Mouse (Mus musculus): ENCODE data around the gene Kctd20. TPM values are rescaled to one million over a fixed set of nuclear protein-coding genes. Genes with fewer than 3 reads are reported as not detected.

Gene Kctd20
- polyA plus RNA-seq, 1 experiment from 2014 or later, result 60.0 TPM

DNA sequence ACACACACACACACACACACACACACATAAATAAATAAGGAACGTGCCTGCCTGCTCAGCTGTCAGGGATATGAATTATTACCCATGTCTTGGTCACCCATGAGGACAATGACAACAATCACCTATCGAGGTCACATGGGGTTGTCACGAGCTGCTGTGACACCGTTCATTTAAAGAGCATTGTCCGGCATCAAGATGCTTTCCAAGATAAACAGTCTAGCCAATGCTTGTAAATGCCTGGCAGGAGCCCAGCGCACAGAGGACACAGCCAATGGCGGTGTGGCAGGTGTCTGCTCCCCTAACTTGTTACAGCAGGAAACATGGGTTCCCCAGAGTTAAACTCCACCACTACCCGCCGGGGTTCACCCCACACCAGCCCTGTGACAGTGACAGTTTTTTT is 23.7 kb upstream of the Kctd20 start:
- Histone ChIP-seq H3K27me3 (ENCODE audit: control insufficient read depth, insufficient read depth, low read length) (no peaks in the 10 kb centered on the region), H3K9ac (ENCODE audit: low read depth, low read length) (no peak overlapping the region), H3K4me1 (ENCODE audit: control insufficient read depth, insufficient read depth, low read length) (peaks cover 3% of the 10 kb centered on the region), H3K4me2 (no peak overlapping the region), H3K36me3 (ENCODE audit: control insufficient read depth, insufficient read depth, low read length) (no peaks in the 10 kb centered on the region), H3K4me3 (ENCODE audit: low read depth, low read length) (no peak overlapping the region), H3K27ac (ENCODE audit: low read depth, low read length) (no peak overlapping the region), H3K9me3 (replicated peaks; ENCODE audit: control insufficient read depth, low read length) (no peaks in the 10 kb centered on the region)
- no peak for ATAC-seq (replicated peaks; ENCODE audit: insufficient number of reproducible peaks, low FRiP score, low TSS enrichment)
- WGBS (ENCODE audit: insufficient replicate concordance), result 80% methylated on average over 9 of the region's 9 CpGs

DNA sequence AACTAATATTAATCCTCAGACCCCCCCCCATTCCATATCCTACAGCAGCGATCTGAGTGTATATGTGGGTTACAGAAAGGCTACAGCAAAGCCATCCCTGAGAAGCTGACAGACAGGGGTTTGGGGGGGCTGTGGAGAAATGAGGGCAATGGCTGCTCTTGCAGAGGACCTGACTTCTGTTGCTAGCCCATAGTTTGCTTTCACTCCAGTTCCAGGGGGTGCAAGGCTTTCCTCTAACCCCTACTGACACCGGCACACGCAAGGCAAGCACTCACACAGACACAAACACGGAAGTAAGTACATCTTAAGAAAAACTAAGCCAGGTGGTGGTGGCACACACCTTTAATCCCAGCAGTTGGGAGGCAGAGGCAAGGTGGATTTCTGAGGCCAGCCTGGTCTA is 22.4 kb upstream of the Kctd20 start:
- H3K27ac ChIP-seq (ENCODE audit: low read depth, low read length), result no peak overlapping the region
- H3K4me2 ChIP-seq, result no peak overlapping the region
- peaks cover 6% of the 10 kb centered on the region for H3K4me1 ChIP-seq (ENCODE audit: control insufficient read depth, insufficient read depth, low read length)
- H3K9me3 ChIP-seq (replicated peaks; ENCODE audit: control insufficient read depth, low read length), result no peaks in the 10 kb centered on the region
- no peak for ATAC-seq (replicated peaks; ENCODE audit: insufficient number of reproducible peaks, low FRiP score, low TSS enrichment)
- WGBS (ENCODE audit: insufficient replicate concordance), result 92% methylated on average over 4 of the region's 4 CpGs
- no peaks in the 10 kb centered on the region for H3K27me3 ChIP-seq (ENCODE audit: control insufficient read depth, insufficient read depth, low read length)
- H3K36me3 ChIP-seq (ENCODE audit: control insufficient read depth, insufficient read depth, low read length), result no peaks in the 10 kb centered on the region
- H3K9ac ChIP-seq (ENCODE audit: low read depth, low read length), result no peak overlapping the region
- no peak overlapping the region for H3K4me3 ChIP-seq (ENCODE audit: low read depth, low read length)

DNA sequence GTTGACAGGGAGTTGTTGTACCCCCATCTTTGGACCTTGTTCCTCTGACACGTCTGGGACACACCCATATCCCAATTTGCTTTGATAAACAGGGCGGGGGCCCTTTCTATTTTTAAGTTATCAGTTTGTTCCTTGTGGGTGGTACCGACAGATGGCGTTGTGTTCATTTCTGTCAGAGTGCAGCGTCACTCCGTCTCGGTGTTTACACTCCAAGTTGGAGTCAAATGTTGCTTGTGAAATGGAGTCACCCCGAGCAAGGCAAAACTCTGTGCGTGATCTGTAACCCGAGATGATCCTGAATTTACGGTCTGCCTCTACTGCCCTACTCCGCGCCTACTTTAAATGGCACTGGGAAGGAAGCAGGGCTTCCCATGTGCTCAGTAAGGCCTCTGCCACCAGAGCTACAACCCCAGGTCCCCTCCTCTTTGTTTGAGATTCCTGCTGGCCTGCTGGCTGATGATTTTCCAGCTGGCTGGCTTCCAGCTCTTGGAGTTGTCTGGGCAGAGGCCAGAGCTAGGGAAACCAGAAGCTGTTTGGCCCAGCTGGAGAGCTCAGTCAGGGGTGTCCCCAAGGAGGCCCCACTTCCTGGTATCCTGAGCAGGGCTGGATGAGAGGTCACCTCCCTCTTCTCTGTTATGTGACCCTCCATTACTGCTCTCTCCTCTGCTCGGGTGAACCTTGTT is 21.2 kb upstream of the Kctd20 start:
- no peaks in the 10 kb centered on the region for H3K27me3 ChIP-seq (ENCODE audit: control insufficient read depth, insufficient read depth, low read length)
- H3K4me3 ChIP-seq (ENCODE audit: low read depth, low read length), result no peak overlapping the region
- peak overlapping the region; percentile 33 for H3K4me2 ChIP-seq
- peak overlapping the region; percentile 64 for H3K9ac ChIP-seq (ENCODE audit: low read depth, low read length)
- H3K27ac ChIP-seq (ENCODE audit: low read depth, low read length), result peak overlapping the region; percentile 81
- peaks cover 6% of the 10 kb centered on the region for H3K4me1 ChIP-seq (ENCODE audit: control insufficient read depth, insufficient read depth, low read length)
- peak; percentile 76 for ATAC-seq (replicated peaks; ENCODE audit: insufficient number of reproducible peaks, low FRiP score, low TSS enrichment)
- H3K9me3 ChIP-seq (replicated peaks; ENCODE audit: control insufficient read depth, low read length), result no peaks in the 10 kb centered on the region
- H3K36me3 ChIP-seq (ENCODE audit: control insufficient read depth, insufficient read depth, low read length), result no peaks in the 10 kb centered on the region
- 19% methylated on average over 14 of the region's 14 CpGs for WGBS (ENCODE audit: insufficient replicate concordance)

DNA sequence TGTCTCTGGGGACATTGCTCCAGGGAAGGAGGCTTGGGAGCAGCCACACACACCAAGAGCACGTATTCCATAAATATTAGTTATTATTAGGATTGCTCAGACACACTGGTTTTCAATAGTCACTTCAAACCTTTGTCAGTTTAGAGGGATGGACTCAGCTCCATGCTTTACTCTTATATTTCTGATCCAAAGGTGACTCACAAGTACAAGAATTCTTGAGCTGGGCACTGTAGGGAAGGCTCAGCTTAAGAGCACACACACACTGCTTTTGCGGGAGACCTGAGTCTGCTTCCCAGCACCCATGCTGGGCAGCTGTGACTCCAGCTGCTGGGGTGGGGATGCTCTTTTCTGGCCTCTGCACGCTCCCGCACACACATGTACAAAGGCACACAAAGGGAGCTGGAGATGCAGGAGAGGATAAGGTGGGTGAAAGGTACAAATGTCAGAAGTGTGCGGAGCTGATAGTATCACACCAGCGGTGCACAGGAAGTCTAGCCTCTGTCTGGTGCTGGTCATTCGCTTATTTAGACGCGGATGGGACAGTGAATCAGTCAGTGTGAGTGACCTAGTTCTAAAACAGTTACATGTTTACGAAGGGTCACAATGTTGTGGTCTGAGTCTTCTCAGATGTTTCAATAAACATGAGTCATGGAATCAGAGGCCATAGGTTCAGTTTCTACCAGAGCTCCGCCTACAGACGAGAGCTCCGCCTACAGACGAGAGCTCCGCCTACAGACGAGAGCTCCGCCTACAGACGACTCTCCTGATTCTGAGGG is 20.1 kb upstream of the Kctd20 start:
- 85% methylated on average over 18 of the region's 18 CpGs for WGBS (ENCODE audit: insufficient replicate concordance)
- H3K4me1 ChIP-seq (ENCODE audit: control insufficient read depth, insufficient read depth, low read length), result peaks cover 6% of the 10 kb centered on the region

DNA sequence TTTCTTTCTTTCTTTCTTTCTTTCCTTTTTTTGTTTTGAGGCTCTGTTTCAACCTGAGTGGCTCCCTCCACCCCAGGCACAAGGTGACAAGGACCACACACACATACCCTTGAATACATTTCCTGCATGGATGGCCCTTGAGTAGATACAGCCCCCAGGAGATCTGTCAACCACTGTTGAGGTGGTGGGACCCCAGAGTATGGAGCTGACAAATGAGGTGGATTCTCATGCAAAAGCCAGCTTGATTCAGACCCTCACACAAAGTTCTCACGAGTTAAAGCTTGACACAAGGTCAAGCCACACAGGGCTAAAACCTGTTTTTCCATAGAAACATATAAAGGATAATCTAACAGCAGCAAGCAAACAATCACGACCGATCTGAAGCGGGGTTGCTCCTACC is 19.5 kb upstream of the Kctd20 start:
- no peak overlapping the region for H3K4me2 ChIP-seq
- ATAC-seq (replicated peaks; ENCODE audit: insufficient number of reproducible peaks, low FRiP score, low TSS enrichment), result no peak
- peaks cover 6% of the 10 kb centered on the region for H3K4me1 ChIP-seq (ENCODE audit: control insufficient read depth, insufficient read depth, low read length)
- H3K9ac ChIP-seq (ENCODE audit: low read depth, low read length), result no peak overlapping the region
- H3K9me3 ChIP-seq (replicated peaks; ENCODE audit: control insufficient read depth, low read length), result no peaks in the 10 kb centered on the region
- WGBS (ENCODE audit: insufficient replicate concordance), result 91% methylated on average over 4 of the region's 4 CpGs
- no peak overlapping the region for H3K27ac ChIP-seq (ENCODE audit: low read depth, low read length)
- H3K4me3 ChIP-seq (ENCODE audit: low read depth, low read length), result no peak overlapping the region
- H3K27me3 ChIP-seq (ENCODE audit: control insufficient read depth, insufficient read depth, low read length), result no peaks in the 10 kb centered on the region
- no peaks in the 10 kb centered on the region for H3K36me3 ChIP-seq (ENCODE audit: control insufficient read depth, insufficient read depth, low read length)

More for the DNA sequence above, 20.1 kb upstream of the Kctd20 start:
- Histone ChIP-seq H3K36me3 (ENCODE audit: control insufficient read depth, insufficient read depth, low read length) (no peaks in the 10 kb centered on the region), H3K4me3 (ENCODE audit: low read depth, low read length) (no peak overlapping the region), H3K4me2 (no peak overlapping the region), H3K27ac (ENCODE audit: low read depth, low read length) (peak overlapping the region; percentile 81), H3K9ac (ENCODE audit: low read depth, low read length) (no peak overlapping the region), H3K9me3 (replicated peaks; ENCODE audit: control insufficient read depth, low read length) (no peaks in the 10 kb centered on the region), H3K27me3 (ENCODE audit: control insufficient read depth, insufficient read depth, low read length) (no peaks in the 10 kb centered on the region)
- no peak for ATAC-seq (replicated peaks; ENCODE audit: insufficient number of reproducible peaks, low FRiP score, low TSS enrichment)

DNA sequence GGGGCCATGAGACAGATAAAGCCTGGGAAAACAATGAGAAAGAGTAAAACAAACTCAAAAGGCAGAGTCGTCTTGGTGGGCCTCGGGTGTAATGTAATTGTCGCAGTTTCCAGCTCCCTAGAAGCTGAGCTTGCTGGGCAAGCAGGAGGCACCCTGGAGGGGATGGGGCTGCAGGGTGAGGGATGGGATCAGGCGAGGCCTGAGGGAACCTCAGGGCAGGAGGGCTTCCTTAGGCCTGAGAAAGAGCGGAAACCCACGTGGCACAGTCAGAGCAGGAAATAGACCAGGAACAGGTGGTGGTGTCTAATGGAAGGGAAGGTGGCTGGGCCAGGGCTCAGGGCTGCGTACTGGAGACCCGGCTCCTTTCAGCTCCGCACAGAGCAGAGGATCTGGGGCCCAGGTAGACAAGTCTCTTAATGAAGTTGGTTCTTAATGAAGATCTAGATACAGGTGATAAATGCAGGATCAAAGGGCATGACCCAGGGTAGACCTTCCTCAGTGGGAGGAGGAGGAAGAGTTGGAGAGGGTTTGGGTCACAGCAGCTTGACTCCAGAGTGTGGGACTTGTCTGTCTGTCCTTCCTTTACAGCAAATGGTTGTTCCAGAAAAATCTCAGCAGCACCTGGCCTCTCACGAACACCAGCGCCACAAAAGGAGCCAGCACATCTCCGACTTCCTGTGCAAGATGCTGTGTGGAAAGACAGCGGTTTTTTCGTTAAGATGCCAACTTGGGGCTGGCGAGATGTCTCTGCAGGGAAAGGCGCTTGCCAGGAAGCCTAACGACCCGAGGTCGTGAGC is 17.4 kb upstream of the Kctd20 start:
- Histone ChIP-seq H3K27ac (ENCODE audit: low read depth, low read length) (0 out of 2 replicates have a peak overlapping the region, but pooled peaks have one; percentile 22), H3K4me3 (ENCODE audit: low read depth, low read length) (no peak overlapping the region)

DNA sequence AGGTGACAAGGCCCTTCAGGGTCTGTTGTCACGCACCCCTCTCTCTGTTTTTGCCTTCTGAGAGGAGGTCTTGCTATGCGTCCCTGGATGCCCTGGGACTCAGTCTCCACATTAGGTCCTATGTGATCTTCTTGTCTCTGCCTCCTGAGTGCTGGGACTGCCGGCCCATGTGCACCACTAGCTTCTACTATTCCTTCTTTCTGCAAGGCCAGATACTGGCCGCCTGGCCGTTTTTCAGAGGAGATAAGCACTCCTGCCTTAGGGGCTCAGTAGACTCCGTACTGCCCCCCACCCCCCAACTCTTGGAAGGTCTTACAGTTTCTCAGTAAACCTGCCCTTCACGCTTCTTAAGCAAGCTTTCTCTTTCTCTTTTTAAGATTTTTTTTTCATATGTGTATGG is 15.6 kb upstream of the Kctd20 start:
- ATAC-seq (replicated peaks; ENCODE audit: insufficient number of reproducible peaks, low FRiP score, low TSS enrichment), result peak; percentile 61; the same call in 1 of the 2 replicates

More for the DNA sequence above, 17.4 kb upstream of the Kctd20 start:
- H3K9ac ChIP-seq (ENCODE audit: low read depth, low read length), result no peak overlapping the region
- 69% methylated on average over 19 of the region's 19 CpGs for WGBS (ENCODE audit: insufficient replicate concordance)
- H3K36me3 ChIP-seq (ENCODE audit: control insufficient read depth, insufficient read depth, low read length), result no peaks in the 10 kb centered on the region
- peaks cover 6% of the 10 kb centered on the region for H3K4me1 ChIP-seq (ENCODE audit: control insufficient read depth, insufficient read depth, low read length)
- H3K4me2 ChIP-seq, result no peak overlapping the region
- no peaks in the 10 kb centered on the region for H3K9me3 ChIP-seq (replicated peaks; ENCODE audit: control insufficient read depth, low read length)
- H3K27me3 ChIP-seq (ENCODE audit: control insufficient read depth, insufficient read depth, low read length), result no peaks in the 10 kb centered on the region
- no peak for ATAC-seq (replicated peaks; ENCODE audit: insufficient number of reproducible peaks, low FRiP score, low TSS enrichment)

DNA sequence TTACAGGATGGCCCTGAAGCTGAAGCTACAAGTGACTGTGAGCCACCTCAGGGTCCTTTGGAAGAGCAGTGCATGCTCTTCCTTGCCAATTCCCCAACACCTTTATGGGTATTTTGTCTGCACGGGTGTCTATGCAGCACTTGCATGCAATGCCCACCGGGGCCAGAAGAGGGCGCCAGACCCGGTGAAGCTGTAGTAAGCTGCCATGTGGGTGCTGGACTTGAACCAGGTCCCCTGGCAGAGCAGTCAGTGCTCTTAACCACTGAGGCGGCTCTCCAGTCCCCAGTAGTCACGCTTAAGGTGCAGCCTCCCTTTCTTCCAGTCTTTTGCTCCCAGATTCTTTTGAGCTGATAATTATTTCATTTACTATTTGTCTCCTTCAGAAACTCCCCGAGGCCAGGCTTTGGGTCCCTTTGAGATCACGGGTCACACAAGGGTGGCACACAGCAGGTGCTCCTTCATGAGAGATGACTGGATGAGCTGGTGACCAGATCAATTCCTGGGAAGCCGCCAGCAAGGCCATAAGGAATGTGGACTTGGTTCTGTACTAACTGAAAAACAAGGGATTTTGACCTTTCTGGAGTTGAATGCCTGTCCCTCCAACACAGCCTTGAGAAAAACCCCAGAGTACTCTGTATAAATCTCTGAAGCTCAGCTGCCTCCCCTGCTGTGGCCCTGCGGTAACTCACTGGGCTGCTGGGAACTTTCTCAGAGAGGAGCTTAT is 15.0 kb upstream of the Kctd20 start:
- no peak overlapping the region for H3K4me3 ChIP-seq (ENCODE audit: low read depth, low read length)
- ATAC-seq (replicated peaks; ENCODE audit: insufficient number of reproducible peaks, low FRiP score, low TSS enrichment), result no peak
- H3K4me2 ChIP-seq, result no peak overlapping the region
- 0 out of 2 replicates have a peak, but pooled peaks cover 3% of the 10 kb centered on the region for H3K4me1 ChIP-seq (ENCODE audit: control insufficient read depth, insufficient read depth, low read length)
- no peaks in the 10 kb centered on the region for H3K36me3 ChIP-seq (ENCODE audit: control insufficient read depth, insufficient read depth, low read length)
- no peaks in the 10 kb centered on the region for H3K27me3 ChIP-seq (ENCODE audit: control insufficient read depth, insufficient read depth, low read length)
- H3K9me3 ChIP-seq (replicated peaks; ENCODE audit: control insufficient read depth, low read length), result no peaks in the 10 kb centered on the region
- H3K9ac ChIP-seq (ENCODE audit: low read depth, low read length), result no peak overlapping the region
- no peak overlapping the region for H3K27ac ChIP-seq (ENCODE audit: low read depth, low read length)
- WGBS (ENCODE audit: insufficient replicate concordance), result 83% methylated on average over 10 of the region's 10 CpGs

More for the DNA sequence above, 15.6 kb upstream of the Kctd20 start:
- Histone ChIP-seq H3K4me1 (ENCODE audit: control insufficient read depth, insufficient read depth, low read length) (peaks cover 3% of the 10 kb centered on the region; the same call in 1 of the 2 replicates), H3K9me3 (replicated peaks; ENCODE audit: control insufficient read depth, low read length) (no peaks in the 10 kb centered on the region), H3K4me2 (no peak overlapping the region), H3K36me3 (ENCODE audit: control insufficient read depth, insufficient read depth, low read length) (no peaks in the 10 kb centered on the region), H3K4me3 (ENCODE audit: low read depth, low read length) (no peak overlapping the region), H3K27ac (ENCODE audit: low read depth, low read length) (0 out of 2 replicates have a peak overlapping the region, but pooled peaks have one; percentile 35), H3K27me3 (ENCODE audit: control insufficient read depth, insufficient read depth, low read length) (no peaks in the 10 kb centered on the region), H3K9ac (ENCODE audit: low read depth, low read length) (no peak overlapping the region)
- 80% methylated on average over 7 of the region's 7 CpGs for WGBS (ENCODE audit: insufficient replicate concordance)

Data from heart, embryonic 11.5 days (tissue).